Mouse (Mus musculus) C2C12 (cell line): ENCODE measurements at regions not wholly inside any gene's neighbourhood (a gene's known extent, or its start where the extent isn't known, plus 50 kb on each side); places are given as distances from the start of the nearest gene placed in this dataset.

Experiments used
- H3K27me3 ChIP-seq: one replicate; pipeline ENCODE4 v1.6.1; 2011; ENCODE audit not compliant: control insufficient read depth, insufficient read depth, insufficient read length
- H3K36me3 ChIP-seq: one replicate; pipeline ENCODE4 v1.6.1; 2011; ENCODE audit not compliant: control insufficient read depth, insufficient read depth
- H3K4me3 ChIP-seq: one replicate; pipeline ENCODE4 v1.5.1; 2011; ENCODE audit warnings: mild to moderate bottlenecking, control low read depth; ENCODE audit not compliant: poor library complexity, insufficient read depth, severe bottlenecking
- H3K79me2 ChIP-seq: one replicate; pipeline ENCODE4 v1.6.1; 2011; ENCODE audit not compliant: control insufficient read depth, insufficient read depth
- H3K79me3 ChIP-seq: one replicate; pipeline ENCODE4 v1.6.1; 2011; ENCODE audit warnings: low read depth, control low read depth
- H3ac ChIP-seq: one replicate; pipeline ENCODE3; 2011; ENCODE audit warnings: low read depth; ENCODE audit not compliant: control insufficient read depth, insufficient read length
- CEBPB ChIP-seq: IDR thresholded peaks from one replicate; pipeline ENCODE4 v1.6.1; 2011; ENCODE audit warnings: low read depth, mild to moderate bottlenecking, control low read depth, moderate library complexity
- CTCF ChIP-seq: IDR thresholded peaks from one replicate; pipeline ENCODE4 v1.5.1; 2011; ENCODE audit not compliant: control insufficient read depth, insufficient read depth, insufficient read length
- FOSL1 ChIP-seq: IDR thresholded peaks from one replicate; pipeline ENCODE4 v1.8.0; 2011; ENCODE audit warnings: mild to moderate bottlenecking, low read length; ENCODE audit not compliant: poor library complexity, insufficient read depth, severe bottlenecking
- MAX ChIP-seq: IDR thresholded peaks from one replicate; pipeline ENCODE4 v1.6.1; 2011; ENCODE audit warnings: mild to moderate bottlenecking, control low read depth
- MYOD1 ChIP-seq: IDR thresholded peaks from one replicate; pipeline ENCODE4 v1.6.1; 2011; ENCODE audit warnings: low read depth; ENCODE audit not compliant: control insufficient read depth, insufficient read length
- MYOG ChIP-seq: IDR thresholded peaks from one replicate; pipeline ENCODE4 v1.6.1; 2011; ENCODE audit not compliant: control insufficient read depth, insufficient read length; ENCODE audit errors: extremely low read depth
- USF1 ChIP-seq: IDR thresholded peaks from one replicate; pipeline ENCODE4 v1.6.1; 2011; ENCODE audit warnings: low read depth, mild to moderate bottlenecking, control low read depth, moderate library complexity

- Histone ChIP-seq H3ac (no peak overlapping the region), H3K4me3 (no peak overlapping the region), H3K79me3 (no peaks in the 10 kb centered on the region), H3K36me3 (no peaks in the 10 kb centered on the region), H3K27me3 (no peaks in the 10 kb centered on the region), H3K79me2 (no peaks in the 10 kb centered on the region)
- TF ChIP-seq CTCF (no peak), MYOD1 (no peak), MYOG (no peak), FOSL1 (no peak), MAX (no peak), CEBPB (no peak), USF1 (no peak)
Measured at GRCm38 (mm10) chr13:28617503-28617902, 336.0 kb downstream of the Sox4 start.

GRCm38 (mm10) chr13:28616645-28617381, 336.7 kb downstream of the Sox4 start:
- Histone ChIP-seq H3K79me3 (no peaks in the 10 kb centered on the region), H3K27me3 (no peaks in the 10 kb centered on the region), H3K79me2 (no peaks in the 10 kb centered on the region), H3K4me3 (no peak overlapping the region), H3K36me3 (no peaks in the 10 kb centered on the region), H3ac (no peak overlapping the region)
- no peak for TF ChIP-seq CEBPB
- no peak for TF ChIP-seq MYOG
- no peak for TF ChIP-seq USF1
- no peak for TF ChIP-seq MYOD1
- TF ChIP-seq MAX, result no peak
- TF ChIP-seq CTCF, result no peak
- no peak for TF ChIP-seq FOSL1

GRCm38 (mm10) chr13:28607551-28608114, 345.9 kb downstream of the Sox4 start:
- Histone ChIP-seq H3ac (peak overlapping the region; percentile 3), H3K4me3 (no peak overlapping the region), H3K79me3 (no peaks in the 10 kb centered on the region), H3K79me2 (no peaks in the 10 kb centered on the region), H3K27me3 (no peaks in the 10 kb centered on the region), H3K36me3 (peaks cover 3% of the 10 kb centered on the region)
- no peak for TF ChIP-seq FOSL1
- no peak for TF ChIP-seq MYOG
- TF ChIP-seq MAX, result no peak

- H3K79me2 ChIP-seq, result no peaks in the 10 kb centered on the region
- H3ac ChIP-seq, result no peak overlapping the region
- TF ChIP-seq CEBPB, result no peak
- peak; percentile 35 for TF ChIP-seq USF1
- TF ChIP-seq MYOG, result no peak
- no peaks in the 10 kb centered on the region for H3K79me3 ChIP-seq
- H3K4me3 ChIP-seq, result no peak overlapping the region
- H3K36me3 ChIP-seq, result peaks cover 3% of the 10 kb centered on the region
- H3K27me3 ChIP-seq, result no peaks in the 10 kb centered on the region
Measured at GRCm38 (mm10) chr13:28606651-28607050, 346.9 kb downstream of the Sox4 start.

GRCm38 (mm10) chr13:28605833-28606232, 347.7 kb downstream of the Sox4 start:
- H3K79me2 ChIP-seq, result no peaks in the 10 kb centered on the region
- TF ChIP-seq CEBPB (no peak), MYOD1 (peak; percentile 93)
- no peak overlapping the region for H3K4me3 ChIP-seq
- H3K36me3 ChIP-seq, result peaks cover 3% of the 10 kb centered on the region
- no peaks in the 10 kb centered on the region for H3K27me3 ChIP-seq
- no peak overlapping the region for H3ac ChIP-seq
- no peaks in the 10 kb centered on the region for H3K79me3 ChIP-seq

GRCm38 (mm10) chr13:28604016-28604415, 346.7 kb downstream of the Gm11361 start:
- TF ChIP-seq MYOG (no peak), MYOD1 (peak; percentile 46)
- no peaks in the 10 kb centered on the region for H3K27me3 ChIP-seq
- H3ac ChIP-seq, result no peak overlapping the region
- H3K79me3 ChIP-seq, result no peaks in the 10 kb centered on the region
- peaks cover 3% of the 10 kb centered on the region for H3K36me3 ChIP-seq
- no peak overlapping the region for H3K4me3 ChIP-seq
- no peaks in the 10 kb centered on the region for H3K79me2 ChIP-seq
